Mouse (Mus musculus): ENCODE measurements around the gene Hist1h4b.
"Not testable (repeated sequence)": the region's sequence is repeated elsewhere in the genome, so short reads cannot be mapped to it uniquely, and the experiment has no call there.

The Hist1h4b gene

DNA sequence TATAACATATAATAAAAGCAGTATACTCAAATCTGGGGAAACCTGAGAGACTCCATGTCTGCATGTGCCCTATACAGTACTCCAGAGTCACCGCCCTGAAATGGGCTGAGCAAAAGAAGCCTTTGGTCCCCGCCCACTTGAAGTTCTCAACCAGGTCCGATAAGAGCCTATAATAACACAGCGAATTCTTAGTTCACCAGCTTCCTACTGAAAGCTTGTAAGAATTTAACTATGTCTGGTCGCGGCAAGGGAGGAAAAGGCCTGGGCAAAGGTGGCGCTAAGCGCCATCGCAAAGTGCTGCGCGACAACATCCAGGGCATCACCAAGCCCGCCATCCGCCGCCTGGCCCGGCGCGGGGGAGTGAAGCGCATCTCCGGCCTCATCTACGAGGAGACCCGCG is at the start of gene Hist1h4b:
Gene Hist1h4b (plus strand): TSS at position 224 of the 400 bp plus-strand sequence.
- DNase-seq (ENCODE audit: low read depth, low spot score) = peak; percentile 97

DNA sequence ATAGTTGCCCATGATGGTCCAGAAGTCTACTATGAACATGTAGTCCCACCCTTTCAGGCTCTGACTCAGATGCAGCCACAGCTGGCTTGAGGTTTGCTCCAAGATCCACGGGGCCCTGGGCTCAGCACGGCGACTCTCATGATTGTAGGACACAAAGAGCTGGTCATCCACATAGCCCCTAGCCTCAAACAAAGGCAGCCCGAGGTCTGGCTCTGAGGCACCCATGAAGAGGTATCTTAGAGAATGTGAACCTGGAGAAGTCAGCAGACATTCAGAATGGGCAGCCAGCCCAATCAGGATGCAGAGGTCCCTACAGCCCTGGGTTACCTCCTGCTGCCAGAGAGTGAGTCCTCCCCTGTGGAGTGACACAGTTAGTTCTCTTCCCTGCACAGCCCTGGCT is 48.8 kb upstream of the Hist1h4b start:
- no peak for DNase-seq (ENCODE audit: low read depth, low spot score)

DNA sequence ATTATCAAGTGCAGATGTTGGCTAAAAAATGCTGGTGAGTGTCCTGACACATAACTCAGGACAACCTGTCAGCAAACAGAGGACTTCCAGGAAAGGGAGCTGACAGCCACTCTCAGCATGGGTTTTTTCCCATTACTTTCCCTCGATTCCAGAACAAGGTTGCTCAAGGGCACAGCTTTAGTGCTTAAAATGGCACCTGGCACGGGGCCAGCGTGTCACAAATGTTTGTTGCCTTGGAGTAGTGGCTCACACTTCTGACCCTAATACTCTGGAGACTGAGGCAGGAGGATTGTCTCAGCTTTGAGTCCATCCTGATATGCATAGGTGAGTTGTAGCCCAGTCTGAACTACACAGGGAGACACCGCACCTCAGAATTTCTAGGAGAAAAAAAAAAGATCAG is 48.2 kb upstream of the Hist1h4b start:
- DNase-seq (ENCODE audit: low read depth, low spot score) = no peak

DNA sequence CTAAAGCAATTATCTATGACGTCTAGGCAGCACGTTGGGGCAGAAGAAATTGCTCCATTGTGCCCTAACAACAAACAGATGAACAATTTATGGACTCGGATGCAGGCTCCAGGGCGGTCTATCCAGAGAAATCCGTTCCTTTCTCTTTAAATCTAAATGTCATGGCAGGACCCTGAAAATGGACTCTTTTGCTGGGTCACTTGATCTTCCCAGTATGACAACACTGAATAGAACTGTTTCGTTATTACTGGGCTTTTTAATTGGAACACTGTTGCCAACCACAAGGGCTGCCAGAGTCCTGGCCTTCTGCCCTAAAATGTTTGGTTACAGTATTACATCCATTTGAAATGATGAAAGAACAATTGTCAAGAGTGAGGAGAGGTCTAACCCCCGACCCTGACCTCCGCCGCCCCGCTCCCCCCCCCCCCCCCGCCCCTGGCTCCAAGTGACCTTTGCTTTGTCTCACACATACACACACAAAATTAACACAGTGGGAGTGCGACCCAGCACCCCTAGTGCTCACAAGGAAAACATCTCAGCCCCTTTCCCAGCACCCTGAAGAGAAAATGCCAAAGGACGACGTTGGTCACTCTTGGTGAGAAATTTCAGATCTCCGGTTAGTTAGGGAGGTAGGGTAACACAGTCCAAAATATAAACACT is 47.0 kb upstream of the Hist1h4b start:
- DNase-seq (ENCODE audit: low read depth, low spot score) = no peak

DNA sequence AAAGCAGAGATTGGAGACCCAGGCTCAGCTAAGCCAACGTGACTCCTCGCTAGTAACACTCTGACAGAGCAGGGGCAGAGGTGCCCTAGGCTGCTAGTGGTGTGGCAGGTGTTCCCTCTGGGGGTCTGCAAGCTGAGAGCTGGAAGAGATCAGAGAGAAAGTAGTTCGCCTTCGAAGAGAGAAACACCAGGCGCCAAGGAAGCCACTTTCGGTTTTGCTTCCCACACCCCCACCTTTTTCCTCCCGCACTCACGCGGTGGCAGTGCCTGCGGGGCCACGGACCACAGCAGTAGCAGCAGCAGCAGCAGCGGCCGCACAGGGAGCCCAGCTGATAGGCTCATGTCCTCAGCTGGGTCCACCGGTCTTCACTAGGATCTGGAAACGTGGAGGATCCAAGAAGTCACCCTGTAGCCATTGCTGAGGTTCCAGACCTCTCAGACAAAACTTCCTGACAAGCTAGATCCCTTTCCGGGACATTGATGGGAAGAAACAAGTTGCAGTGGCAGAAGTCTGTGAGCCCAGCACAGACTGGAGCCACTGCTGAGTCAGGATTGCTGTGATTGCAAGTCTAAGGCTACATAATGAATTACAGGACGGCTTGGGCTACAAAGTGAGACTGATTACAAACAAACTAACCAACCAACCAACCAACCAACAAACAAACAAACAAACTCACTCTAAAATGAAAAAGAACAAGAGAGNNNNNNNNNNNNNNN is 46.3 kb upstream of the Hist1h4b start, which contains the start of gene Hfe:
Gene Hfe (minus strand): TSS at position 481 of the 716 bp plus-strand sequence.
- DNase-seq (ENCODE audit: low read depth, low spot score) = peak; percentile 52

DNA sequence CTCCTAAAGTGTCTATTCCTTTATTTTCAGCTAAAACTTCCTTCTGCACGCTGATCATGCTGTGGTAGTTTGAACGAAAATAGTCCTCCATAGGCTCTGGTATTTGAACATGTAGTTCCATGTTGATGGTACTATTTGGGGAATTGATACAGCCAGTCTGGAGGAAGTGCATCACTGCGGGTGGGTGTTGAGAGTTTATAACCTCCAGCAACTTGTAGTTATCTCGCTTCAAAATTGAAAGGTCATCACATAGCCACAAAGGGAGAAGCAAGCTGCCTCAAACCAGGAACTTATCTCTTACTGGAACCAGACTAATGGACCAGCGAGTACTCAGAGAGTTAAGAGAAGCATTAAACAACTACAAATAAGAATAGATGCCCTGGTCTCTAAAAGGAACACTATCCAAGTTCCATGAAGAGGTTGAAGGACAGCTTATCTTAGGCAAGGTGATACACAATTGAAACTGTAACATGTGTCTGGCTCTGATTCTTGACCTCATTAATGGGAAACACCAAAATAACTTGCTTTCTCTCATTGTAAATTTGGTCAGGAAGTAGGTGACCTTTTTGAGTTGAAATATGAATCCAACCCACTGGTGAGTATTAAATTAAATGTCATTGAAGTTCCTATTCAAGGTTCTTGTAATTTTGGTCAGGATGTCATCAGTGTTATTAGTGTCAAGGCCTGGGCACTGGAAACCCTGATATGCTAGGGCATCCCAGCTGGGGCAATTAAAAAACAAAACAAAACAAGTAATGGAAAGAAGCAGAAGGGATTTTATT is 40.4 kb upstream of the Hist1h4b start:
- no peak for DNase-seq (ENCODE audit: low read depth, low spot score)

DNA sequence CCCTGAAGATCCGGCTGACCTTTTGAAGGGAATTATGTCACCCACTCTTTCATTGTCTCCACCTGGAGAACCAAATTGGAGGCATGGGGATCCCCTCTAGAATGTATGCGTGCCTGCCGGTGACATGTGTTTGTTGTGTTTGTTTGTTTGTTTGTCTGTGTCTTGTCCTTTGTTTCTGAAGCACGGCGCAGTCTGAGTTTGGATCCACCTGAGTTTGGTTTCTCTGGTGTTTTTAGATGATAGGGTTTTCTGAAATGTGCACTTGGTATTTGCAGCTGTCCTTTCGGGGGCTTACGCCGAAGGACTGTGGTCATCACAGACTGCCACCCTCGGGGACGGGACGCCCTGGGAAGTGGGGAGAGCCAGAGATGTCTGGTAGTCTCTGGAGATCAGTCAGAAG is 39.6 kb upstream of the Hist1h4b start:
- DNase-seq (ENCODE audit: low read depth, low spot score) = no peak

DNA sequence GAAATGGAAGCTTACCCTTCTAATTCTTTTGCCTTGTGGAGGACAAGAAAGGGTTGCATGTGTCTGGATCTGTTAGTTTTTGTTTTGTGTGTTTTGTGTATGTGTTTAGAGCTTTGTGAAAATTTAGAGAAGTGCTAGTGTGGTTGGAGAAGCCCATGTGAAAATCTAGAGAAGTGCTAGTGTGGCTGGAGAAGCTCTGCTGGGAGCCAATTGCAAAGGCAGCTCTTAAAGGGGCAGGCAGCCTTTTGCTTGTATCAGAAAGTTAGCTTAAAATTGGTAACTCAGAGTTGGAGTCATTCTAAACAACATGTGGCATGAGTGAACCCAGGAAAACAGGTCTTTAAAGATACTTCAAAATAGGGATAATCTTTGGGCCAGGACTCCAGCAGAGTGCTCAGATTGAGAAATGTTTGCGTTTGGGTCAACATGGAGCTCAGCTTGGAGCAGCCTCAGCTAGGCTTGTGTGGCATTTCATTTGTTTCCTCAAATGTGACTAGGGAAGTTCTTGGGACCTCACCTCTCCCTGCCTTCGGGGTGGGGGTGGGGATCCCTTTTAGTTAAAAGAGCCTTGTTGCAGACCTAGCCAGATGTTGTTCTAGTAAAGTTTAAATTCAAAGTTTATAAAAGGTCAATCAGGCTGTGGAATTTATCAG is 39.1 kb upstream of the Hist1h4b start:
- DNase-seq (ENCODE audit: low read depth, low spot score) = not testable (repeated sequence)

DNA sequence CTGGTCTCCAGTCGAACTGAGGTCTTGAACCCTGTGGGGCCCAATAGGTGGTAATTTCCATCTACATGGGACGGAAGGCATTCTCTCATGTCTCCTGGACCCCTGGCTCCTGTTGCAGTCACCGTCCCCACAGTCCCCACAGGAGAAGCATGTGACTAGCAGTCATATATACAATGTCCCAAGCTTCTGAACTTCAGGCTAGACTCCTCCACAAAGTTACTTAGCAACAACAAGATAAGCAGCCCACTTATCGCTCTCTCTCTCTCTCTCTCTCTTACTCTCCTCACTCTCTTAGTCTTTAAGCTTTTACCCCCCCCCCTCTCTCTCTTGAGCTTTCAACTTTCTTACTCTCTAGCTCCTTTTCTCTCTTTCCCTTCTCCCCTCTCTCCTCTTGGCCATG is 32.6 kb upstream of the Hist1h4b start:
- DNase-seq (ENCODE audit: low read depth, low spot score) = no peak

DNA sequence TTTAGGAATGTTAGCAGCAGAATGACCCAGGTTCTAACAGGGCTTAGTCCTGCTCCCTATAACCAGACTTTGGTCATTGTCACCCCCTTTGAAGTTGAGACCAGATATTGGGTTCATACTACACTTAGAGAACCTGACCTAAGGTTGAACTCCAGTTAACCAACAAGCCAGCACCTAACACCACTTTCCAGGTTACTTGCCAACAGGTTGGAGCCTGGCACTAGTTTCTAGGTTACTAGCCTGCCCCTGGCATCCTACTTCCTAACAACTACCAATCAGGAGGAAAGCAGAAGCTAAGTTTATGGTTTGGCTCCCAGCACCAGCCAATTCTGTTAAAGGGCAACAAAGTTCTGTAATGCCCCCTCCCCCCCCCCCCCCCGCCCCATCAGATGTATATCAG is 31.6 kb upstream of the Hist1h4b start:
- DNase-seq (ENCODE audit: low read depth, low spot score) = no peak

DNA sequence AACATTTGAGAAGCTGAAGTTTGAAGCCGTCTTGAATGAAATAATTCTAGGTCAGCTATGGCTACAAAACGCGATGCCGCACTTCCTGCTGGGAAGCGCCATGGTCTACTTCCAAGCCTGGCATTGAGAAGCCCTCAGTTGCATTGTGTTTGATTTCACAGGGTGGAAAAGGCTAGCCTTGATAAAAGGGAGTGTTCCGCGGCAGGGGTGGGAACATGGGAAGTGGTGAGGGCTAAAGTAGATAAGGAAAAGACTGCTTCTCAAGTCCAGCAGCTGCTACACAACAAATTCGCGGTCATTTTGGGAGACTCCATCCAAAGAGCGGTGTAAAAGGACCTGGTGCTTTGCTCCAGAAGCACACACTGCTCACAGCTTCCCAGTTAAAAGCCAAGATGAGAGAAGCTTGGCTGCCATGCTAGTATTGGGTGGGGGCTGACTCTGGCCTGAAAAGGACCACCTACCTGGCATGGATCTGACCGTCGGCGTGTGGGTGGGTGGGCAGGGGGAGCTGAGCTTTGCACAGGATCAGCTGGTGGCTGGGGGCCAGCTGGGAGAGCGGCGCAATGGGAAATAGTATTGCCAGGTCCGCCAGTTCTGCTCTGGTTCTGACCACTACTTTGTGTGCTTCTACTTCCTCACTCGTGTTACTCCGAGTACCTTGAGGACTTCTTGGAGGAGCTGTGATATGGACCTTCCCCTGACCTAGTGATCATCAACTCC is 28.2 kb upstream of the Hist1h4b start:
- no peak for DNase-seq (ENCODE audit: low read depth, low spot score)

DNA sequence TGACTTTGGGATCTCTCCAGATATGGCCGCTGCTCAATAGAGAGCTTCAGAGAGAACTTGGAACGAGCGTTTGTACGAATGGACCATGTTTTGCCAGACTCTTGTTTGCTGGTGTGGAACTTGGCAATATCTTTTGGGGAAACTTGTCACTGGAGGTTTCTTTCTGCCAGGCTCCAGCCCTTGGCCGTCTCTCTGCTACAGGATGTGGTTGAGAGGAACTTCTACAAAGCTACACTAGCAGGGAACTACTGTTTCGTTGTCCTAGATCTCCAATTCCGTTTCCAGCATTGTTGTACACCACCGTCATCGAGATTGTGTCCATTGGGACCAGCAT is 27.7 kb upstream of the Hist1h4b start:
- no peak for DNase-seq (ENCODE audit: low read depth, low spot score)

DNA sequence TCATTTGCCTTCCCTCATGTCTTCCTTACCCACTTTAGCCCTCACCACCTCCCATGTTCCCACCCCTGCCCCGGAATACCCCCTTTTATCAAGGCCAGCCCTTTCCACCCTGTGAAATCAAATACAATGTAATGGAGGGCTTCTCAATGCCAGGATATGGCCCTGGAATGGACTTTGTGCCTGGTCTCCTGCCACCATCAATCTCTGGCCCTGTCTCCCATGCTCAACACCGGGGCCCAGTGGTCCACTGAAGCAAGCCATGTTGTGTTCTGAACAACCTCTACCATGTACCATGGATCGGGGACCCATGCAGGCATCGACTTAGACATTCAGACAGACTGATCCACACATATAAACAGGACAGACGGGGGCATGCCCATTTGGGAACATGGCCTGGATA is 27.1 kb upstream of the Hist1h4b start:
- no peak for DNase-seq (ENCODE audit: low read depth, low spot score)

DNA sequence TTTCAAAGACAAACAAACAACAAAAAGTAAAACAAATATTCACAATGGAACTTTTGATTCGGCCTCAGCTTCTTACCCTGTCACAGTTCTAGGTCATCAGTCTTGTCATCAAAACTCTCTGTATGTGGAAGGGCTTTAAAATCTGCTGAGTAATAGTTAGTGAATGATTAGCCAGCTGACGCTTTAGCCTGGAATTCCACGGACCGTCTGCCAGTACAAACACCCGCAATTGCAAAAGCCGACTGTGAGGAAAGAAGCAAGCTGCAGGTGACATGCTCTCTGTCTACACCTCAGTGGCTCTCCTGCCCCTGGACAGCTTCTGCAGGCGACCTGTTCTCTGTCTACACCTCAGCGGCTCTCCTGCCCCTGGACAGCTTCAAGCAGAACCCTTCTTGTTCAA is 26.3 kb upstream of the Hist1h4b start:
- DNase-seq (ENCODE audit: low read depth, low spot score) = no peak

DNA sequence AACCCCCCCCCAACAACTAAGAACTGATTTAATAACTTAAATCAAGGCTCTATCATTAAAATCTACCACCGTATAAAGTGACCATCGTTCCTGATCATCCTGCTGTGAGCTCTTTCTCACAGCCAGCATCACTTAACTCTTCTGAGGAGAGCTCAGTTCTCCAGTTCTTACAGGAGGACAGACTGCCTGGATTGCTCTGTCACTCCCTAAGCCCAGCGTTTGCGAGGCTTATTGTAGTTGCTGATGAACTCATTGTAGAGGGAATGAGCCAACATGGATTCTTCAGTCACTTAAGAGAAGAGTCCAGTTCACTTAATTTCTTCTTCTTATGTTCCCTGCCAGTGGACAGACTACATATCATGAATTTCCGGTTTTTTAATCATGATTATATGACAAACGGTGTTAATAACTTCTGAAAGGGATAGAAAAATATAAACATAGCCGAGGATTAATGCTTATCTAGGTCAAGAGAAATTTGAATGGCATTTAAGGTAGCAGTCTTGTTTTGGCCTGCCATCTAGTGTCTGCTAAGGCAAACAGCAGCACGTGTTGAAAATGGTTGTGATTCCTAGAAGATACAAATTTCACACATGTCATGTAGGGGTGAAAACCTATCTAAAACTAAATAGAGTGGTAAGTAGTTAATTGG is 24.5 kb upstream of the Hist1h4b start:
- DNase-seq (ENCODE audit: low read depth, low spot score) = peak; percentile 46

DNA sequence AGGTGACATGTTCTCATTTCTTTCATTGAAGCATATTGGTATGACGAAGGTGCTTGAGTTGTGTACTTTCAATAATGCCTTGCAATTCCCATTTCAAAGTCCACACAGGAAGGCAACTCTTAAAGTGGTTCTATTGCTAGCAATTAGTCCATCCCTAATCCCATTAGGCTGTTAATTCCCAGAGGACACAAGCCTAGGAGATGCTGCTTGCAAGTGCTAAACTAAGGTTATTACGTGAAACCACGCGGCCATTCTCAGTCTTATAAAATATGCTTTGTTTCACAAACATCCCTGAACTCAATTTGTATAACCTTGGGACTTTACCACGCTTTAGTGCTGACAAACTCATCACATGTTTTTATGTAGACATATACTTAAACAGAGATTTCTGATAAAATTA is 19.7 kb upstream of the Hist1h4b start:
- DNase-seq (ENCODE audit: low read depth, low spot score) = no peak

DNA sequence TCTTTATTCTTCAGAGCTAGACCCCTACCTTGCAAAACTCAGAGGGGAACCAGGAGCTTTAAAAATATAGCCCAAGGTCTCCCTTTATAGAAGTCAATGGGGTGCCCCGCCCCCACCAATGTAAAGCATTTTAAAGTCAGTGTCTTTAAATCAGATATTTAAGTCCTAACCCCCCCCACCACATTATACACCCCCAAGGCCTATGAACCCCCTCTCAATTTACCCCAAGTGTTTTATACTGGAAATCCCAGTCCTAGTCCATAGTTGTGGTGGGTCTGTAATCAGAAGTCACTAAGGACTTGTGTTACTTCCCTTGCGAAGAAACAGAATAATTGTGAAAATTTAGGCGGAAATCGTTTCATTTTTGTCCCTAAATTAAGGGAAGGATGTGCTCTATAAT is 18.8 kb upstream of the Hist1h4b start:
- DNase-seq (ENCODE audit: low read depth, low spot score) = no peak

DNA sequence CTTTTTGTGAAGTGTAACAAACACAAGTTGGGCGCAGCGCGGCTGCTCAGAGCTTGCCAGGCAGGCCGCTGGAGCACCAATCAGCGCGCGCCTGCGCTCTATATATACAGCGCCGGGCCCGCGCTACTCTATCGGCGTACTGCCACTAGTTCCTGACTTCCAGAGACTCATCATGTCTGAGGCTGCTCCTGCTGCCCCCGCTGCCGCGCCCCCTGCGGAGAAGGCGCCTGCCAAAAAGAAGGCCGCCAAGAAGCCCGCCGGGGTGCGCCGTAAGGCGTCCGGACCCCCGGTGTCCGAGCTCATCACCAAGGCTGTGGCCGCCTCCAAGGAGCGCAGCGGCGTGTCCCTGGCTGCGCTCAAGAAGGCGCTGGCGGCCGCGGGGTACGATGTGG is 18.1 kb upstream of the Hist1h4b start, which contains the start of gene Hist1h1c:
Gene Hist1h1c (plus strand): TSS at position 132 of the 392 bp plus-strand sequence.
- peak; percentile 97 for DNase-seq (ENCODE audit: low read depth, low spot score)

DNA sequence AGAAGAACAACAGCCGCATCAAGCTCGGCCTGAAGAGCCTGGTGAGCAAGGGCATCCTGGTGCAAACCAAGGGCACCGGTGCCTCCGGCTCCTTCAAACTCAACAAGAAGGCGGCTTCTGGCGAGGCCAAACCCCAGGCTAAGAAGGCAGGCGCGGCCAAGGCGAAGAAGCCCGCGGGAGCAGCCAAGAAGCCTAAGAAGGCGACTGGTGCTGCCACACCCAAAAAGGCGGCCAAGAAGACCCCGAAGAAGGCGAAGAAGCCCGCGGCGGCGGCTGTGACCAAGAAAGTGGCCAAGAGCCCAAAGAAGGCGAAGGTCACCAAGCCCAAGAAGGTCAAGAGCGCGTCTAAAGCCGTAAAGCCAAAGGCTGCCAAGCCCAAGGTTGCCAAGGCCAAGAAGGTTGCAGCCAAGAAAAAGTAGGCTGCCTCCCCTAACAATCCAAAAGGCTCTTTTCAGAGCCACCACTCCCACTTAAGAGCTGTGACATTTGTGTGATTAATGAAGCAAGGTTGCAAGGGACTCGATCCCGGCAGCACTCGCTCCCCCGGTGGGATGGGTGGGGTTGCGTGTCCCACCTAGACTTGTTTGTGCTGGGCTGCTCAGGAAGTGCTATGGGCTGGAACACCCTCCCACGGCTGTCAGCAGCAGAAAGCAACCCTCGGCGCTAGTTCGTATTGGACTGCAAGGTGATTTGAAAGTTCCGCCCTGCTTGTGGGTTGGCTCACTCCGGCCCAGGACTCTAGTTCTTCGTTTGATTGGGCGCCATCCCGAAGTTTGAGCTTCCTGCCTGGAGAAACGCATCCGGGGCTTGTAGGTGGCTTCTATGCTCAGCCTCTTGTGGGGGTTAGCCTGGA is 17.5 kb upstream of the Hist1h4b start:
- peak; percentile 95 for DNase-seq (ENCODE audit: low read depth, low spot score)

DNA sequence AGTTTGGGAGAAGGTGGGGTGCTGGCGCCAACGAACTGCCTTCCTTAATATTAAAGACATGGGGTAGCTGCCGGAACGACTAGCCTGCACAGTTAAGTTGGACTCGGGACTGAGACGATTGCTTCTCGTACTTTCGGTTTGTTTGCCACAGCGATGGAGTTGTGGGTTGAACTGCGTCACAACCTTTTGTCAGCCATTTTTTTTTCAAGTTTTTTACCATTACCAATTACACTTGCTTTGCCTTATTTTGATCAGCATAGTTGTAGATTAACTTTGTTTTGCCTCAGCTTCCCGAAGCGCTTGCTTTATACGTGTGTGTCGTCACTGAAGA is 16.9 kb upstream of the Hist1h4b start:
- no peak for DNase-seq (ENCODE audit: low read depth, low spot score)
